Mouse (Mus musculus) heart, adult 2 months (tissue): Measurements from ENCODE around the gene Galnt7.

ENCODE experiments used
- CTCF ChIP-seq: fragments of 200-600 bp; IDR thresholded peaks from 2 replicates; pipeline ENCODE4 v1.8.1; 2022; ENCODE audit warnings: antibody characterized with exemption, mild to moderate bottlenecking, moderate library complexity
- EP300 ChIP-seq: fragments of 200-500 bp; IDR thresholded peaks from 2 replicates; pipeline ENCODE4 v1.6.1; 2011; ENCODE audit warnings: low read depth, low read length, control low read depth; ENCODE audit not compliant: insufficient read depth

DNA sequence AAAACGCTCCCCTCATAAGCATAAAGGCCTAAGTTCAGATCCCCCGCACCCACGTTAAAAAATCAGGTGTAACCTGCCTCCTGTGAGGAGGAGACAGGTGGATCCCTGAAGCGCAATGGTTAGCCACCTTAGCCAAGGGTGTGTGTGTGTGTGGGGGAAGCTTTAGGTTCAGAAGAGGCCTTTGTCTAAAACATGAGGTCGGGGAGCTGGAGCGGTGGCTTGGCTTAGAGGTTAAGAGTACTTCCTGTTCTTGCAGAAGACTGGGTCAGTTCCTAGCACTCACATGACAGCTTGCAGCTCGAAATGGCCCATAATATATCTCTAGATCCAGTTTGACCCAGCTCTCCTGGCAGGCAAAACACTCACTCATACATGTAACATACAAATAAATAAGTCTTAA, 60.2 kb downstream of the Galnt7 start:
- TF ChIP-seq CTCF (no peak), EP300 (no peak)
